Mouse (Mus musculus): Measurements from ENCODE around the gene Lgals2. TPM values are rescaled to one million over a fixed set of nuclear protein-coding genes. Genes with fewer than 3 reads are reported as not detected.
"Not testable (repeated sequence)": the region's sequence is repeated elsewhere in the genome, so short reads cannot be mapped to it uniquely, and the experiment has no call there.

The Lgals2 gene
- polyA plus RNA-seq, 3 experiments from 2014 or later = not detected

GRCm38 (mm10) chr15:78874989-78875388, 19.7 kb upstream of the Lgals2 start:
- no peak for ATAC-seq

GRCm38 (mm10) chr15:78873803-78874435, 18.6 kb upstream of the Lgals2 start:
- no peak for ATAC-seq

DNA sequence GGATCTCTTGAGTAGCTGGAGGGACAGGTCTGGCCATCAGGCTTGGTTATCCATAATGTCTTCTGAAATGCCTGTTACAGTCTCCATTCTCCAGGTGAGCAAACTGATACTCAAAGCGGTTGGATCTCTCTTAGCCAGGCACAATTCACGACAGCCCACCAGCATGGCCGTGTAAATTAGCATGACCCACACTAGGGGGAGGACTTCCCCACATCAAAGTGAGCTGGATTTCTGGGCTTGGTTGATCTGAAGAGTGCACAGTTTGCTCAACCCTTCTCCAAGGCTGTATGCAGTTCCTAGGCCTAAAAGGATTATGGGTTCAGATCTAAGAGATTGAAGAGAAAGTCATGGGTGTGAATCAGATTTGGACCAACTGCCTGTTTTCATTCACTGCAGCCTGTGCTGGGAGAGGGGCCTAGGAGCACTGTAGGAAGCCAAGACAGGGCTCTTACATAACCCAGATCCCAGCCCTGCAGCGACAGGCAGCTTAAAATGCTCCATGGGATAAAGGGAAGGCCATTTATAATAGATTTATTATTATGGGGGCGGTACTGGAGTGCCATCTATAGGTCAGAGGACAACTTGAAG, 16.8 kb upstream of the Lgals2 start:
- ATAC-seq = no peak

- ATAC-seq = no peak
Observed at GRCm38 (mm10) chr15:78869775-78870174, 14.4 kb upstream of the Lgals2 start.

DNA sequence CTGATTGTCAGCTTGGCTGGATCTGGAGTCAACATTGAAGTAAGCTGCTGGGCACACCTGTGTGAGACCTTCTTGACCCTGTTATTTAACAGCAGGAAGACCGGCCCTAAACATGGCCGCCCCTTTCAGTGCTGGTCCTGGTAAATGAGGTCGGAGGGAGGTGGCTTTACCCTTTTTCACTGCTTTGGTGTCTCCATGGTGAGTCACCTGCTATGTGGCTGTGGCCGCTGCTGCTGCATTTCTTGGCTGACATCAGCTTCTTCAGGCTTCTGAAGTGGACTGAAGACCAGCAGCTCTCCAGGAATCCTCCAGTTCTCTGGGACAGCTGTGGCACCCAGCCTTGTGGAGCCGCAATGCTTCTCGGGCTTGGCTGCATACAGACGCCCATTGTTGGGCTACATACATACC, 13.5 kb upstream of the Lgals2 start:
- no peak for ATAC-seq

- ATAC-seq = no peak
Observed at GRCm38 (mm10) chr15:78868398-78868797, 13.1 kb upstream of the Lgals2 start.

DNA sequence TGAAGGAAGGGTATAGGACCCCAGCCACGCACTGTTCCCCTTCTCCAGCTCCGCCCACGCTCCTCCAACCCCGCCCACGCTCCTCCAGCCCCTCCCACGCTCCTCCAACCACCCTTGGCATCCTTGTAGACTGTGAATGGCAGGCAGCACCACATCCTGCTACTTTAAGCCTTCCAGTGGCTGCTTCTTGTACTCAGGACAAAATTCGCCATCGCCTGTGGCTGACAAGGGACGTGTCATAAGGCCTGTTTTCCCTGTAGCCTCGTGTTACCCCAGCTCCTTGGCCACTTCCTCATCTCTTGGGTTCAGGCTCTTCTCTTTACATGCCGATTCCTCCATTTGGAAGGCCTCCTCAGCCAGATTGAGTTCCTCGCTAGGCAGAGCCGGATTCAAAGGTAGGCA, 8.5 kb upstream of the Lgals2 start:
- no peak for ATAC-seq

DNA sequence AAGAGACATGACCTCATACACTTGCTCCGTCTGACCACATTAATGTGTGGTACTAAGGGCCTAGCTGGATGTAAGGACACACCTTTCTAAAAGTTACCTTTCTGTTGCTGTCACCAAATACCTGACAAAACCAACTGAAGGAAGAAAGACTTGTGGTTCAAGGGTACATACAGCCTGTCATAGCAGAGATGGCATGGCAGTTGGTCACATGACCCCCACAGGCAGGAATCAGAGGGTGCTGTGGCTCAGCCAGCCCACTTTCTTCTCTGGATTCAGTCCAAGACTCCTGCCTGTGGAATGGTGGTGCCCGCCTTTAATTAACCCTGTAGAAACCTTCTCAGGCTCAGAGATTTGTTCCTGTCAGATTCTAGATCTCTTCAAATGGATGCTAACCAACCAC, 7.8 kb upstream of the Lgals2 start:
- no peak for ATAC-seq

GRCm38 (mm10) chr15:78862280-78862679, 7.0 kb upstream of the Lgals2 start:
- ATAC-seq = no peak

- ATAC-seq = peak; percentile 28
Observed at GRCm38 (mm10) chr15:78859714-78860113, 4.4 kb upstream of the Lgals2 start.

DNA sequence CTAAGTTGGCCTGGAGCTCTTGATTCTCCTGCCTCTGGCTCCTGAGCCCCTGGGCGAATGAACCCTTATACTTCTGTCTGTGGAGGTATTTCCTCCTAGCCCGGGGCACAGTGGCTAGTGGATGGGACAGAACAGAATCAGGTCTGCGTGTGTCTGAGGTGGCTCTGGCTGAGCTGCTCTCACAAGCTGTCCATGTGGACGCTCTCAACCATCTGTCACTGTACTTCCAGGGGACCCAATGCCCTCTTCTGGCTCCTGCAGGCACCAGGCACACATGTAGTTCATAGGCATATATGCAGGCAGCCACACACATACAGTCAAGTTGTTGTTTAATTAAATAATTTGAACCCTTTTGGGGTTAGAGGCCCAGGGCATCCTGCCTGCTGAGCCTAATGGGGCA, 4.0 kb upstream of the Lgals2 start:
- no peak for ATAC-seq

DNA sequence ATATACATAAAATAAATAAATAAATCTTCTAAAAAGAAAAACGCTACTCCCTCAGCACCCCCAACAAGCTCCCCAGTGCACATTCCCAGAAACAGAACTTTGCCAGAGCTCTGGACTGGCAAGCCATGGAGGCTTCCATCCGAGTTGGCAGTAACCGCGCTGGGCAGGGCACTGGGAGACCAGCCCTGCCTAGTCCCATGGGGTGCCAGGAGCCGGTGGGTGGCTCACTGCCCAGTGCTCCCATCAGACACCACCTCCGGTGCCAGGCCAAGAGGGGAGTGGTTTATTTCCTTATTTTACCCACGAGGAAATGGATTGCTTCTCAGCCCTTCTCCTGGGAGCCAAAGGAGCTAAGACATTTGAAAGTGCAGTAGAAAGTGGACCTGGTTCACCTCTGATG, 1.7 kb upstream of the Lgals2 start:
- ATAC-seq = no peak

DNA sequence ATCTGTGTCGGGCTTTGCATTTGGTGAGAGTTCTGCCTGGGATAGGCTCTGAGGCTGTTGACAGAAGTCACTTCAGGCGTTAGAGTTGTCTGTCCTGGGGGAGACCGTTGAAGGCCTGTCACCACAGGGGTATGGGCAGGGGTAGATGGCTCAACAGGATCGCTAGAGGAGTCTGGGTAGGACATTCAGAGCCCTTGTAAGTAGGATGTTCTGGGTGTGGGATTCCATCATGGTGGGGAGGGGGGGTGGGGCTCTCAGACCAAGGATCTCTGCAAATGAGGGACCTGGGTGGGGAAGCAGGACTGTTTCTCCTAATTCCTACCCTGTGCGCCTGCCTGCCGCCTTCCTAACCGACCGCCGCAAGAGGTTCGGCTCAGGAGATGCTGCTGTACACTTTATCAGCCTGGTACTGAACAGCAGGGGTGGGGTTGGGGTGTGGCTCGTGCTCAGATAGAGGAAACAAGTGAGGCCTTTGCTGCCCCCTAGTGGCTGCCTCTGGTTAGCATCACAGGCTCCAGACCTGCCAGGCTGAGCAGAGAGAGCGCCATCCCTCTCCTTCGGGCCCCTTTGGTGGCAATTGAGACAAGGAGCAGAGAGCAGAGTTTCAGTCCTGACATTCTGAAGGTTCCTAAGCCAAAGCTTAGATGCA, 3.7 kb downstream of the Lgals2 start:
- ATAC-seq = peak; percentile 86

- ATAC-seq = no peak
Observed at GRCm38 (mm10) chr15:78850944-78851343, 4.4 kb downstream of the Lgals2 start.

GRCm38 (mm10) chr15:78850059-78850824, 5.1 kb downstream of the Lgals2 start:
- ATAC-seq = no peak

GRCm38 (mm10) chr15:78849485-78849884, 5.8 kb downstream of the Lgals2 start:
- no peak for ATAC-seq

GRCm38 (mm10) chr15:78848467-78848866, 6.9 kb downstream of the Lgals2 start:
- peak; percentile 54 for ATAC-seq

GRCm38 (mm10) chr15:78846805-78847204, 8.5 kb downstream of the Lgals2 start:
- not testable (repeated sequence) for ATAC-seq

DNA sequence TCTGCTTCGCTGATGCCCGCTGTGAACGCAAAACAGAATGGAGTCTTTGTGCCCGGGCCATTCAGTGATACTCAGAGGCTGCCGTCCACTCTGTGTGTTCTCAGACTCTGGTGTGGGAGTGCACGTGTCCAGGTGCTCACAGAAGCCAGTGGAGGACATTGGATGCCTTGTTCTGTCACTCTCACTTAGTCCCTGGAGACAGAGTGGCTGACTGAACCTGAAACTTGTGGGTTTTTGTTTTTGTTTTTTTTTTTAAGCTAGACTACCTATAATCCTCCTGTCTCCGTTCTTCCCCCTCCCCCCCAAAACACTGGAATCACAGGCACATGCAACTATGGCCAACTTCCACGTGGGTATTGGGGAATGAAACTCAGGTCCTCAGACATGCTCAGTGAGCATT, 9.0 kb downstream of the Lgals2 start:
- ATAC-seq = no peak

- no peak for ATAC-seq
Observed at GRCm38 (mm10) chr15:78845867-78846266, 9.5 kb downstream of the Lgals2 start.

GRCm38 (mm10) chr15:78845321-78845720, 10.0 kb downstream of the Lgals2 start:
- ATAC-seq = no peak

DNA sequence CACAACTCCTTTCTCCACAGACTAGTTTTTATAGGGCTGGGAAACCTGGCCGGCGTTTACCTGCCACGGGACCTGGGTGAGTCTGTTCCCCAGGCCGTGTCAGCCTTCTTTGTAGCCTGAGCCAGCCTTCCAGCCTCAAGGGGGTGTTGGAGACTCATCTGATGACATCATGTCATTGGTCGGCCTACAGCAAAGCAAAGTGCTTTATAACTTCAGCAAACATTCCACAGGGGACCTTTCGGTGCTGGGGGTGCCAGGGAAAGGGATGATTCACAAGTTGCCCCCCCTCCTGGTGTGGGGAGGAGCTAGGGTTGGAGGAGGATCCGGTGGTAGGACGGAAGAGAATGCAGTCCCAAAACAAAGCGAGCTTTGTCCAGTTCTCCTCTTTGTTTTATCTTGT, 10.5 kb downstream of the Lgals2 start:
- no peak for ATAC-seq
